Mouse (Mus musculus): Measurements from ENCODE around the gene Nms.
A peak's percentile ranks its signal among the peaks of the same experiment; 100 is the strongest.

Gene Nms

DNA sequence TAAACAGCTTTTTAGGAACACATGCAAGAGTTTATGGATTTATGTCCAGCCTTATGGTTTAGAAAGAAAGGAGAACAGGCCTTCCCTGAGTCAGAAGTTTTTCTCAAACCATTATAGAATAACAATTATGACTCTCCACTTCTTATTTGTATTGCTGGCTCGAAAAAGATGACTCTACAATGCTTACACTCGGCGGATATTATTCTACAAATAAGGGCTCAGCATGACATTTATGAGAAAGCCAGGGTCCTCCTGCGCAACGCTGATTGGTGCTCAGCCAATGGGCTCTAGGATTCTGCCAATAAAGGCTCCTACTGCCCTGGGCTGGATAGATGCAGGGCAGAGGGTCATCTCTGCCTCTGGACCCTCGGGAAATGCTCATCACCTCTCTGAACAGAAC lies at the start of gene Nms:
Nms (plus strand) TSS at position 301 of the 400 bp plus-strand sequence.
- no peak for DNase-seq (ENCODE audit: low read depth, low spot score)

- no peak for DNase-seq (ENCODE audit: low read depth, low spot score)
Observed at GRCm38 (mm10) chr1:38891444-38891843, 47.5 kb upstream of the Nms start.

DNA sequence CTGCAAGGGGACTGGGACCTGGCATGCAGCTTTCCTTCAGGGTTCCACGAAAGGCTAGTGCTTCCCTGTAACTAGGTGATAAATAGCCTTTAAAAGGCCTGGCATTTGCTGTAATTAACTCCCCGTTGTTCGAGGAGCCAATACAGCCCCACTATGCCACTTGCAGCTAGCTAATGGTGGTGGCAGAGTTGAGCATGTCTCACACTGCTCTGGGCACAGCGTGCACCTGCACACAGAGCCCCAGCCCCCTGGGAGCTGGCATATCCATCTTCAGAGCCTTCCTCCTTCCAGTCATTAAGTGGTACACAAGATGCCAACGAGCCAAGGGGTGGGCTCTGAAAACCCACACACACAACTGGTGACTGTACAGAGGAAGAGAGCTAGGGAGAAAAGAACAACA lies 45.9 kb upstream of the Nms start:
- no peak for DNase-seq (ENCODE audit: low read depth, low spot score)

- peak; percentile 77 for DNase-seq (ENCODE audit: low read depth, low spot score)
Observed at GRCm38 (mm10) chr1:38897431-38898248, 41.3 kb upstream of the Nms start, which contains the start of gene Chst10. TSS of gene Chst10 (minus strand) at chr1:38898161.

DNA sequence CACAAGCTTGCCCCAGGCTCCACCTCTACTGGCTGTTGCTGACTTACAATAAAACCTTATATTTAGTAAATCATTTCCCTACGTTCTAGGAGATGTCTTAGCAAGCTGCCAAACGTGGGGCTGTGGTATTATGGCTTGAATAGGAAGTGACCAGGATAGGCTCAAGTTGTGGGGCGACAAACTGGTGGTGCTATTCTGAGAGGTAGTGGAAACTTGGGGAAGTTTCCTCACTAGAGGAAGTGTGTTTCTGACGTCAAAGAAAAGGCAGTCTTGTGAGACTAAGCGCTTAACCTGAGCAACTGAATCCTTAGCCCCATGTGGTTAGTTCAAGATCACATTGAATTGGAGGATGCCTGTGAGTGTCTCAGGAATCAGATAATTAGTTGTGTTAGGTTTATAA lies 36.4 kb upstream of the Nms start:
- no peak for DNase-seq (ENCODE audit: low read depth, low spot score)

GRCm38 (mm10) chr1:38903985-38904384 lies 35.0 kb upstream of the Nms start:
- DNase-seq (ENCODE audit: low read depth, low spot score), result no peak

DNA sequence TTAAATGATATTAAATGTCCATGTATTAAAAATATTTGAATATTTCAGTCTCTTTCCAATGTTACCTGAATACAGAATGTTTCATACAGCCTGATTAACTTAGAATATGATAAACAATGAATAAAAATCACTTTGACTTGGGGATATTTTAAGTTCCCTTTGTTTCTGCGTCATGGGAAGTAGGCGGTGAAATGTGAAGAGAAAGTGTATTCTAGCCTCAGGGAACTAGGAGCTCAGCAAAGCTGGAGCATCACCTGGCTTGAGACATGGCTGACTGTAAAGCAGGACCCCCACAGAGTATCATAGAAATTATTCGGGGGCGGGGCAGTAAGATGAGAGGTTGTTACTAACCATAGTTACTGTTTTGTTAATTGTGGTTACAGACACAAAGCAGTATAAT lies 10.0 kb upstream of the Nms start:
- no peak for DNase-seq (ENCODE audit: low read depth, low spot score)

GRCm38 (mm10) chr1:38929468-38929867 lies 9.5 kb upstream of the Nms start:
- peak; percentile 51 for DNase-seq (ENCODE audit: low read depth, low spot score)

DNA sequence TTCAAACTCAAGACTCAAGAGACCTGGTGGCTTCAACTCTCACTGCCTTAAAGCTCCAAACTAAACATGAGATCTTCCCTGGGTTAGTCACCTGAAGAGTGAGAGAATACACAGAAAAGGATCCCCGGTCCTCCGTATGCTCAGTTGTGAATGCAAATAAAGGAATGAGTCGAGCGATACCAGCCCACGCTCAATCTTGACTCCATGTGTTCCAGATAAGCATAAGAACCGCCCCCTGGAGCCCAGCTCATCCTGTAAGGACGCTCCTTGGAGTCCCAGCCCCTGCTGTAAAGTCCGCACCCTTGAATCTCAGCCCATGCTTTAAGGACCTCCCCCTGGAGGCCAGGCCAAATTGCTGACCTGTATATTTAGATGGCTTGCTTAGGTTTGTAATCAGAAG lies 8.2 kb upstream of the Nms start:
- DNase-seq (ENCODE audit: low read depth, low spot score), result no peak

- DNase-seq (ENCODE audit: low read depth, low spot score), result no peak
Observed at GRCm38 (mm10) chr1:38934668-38935067, 4.3 kb upstream of the Nms start.

- no peak for DNase-seq (ENCODE audit: low read depth, low spot score)
Observed at GRCm38 (mm10) chr1:38936780-38937179, 2.2 kb upstream of the Nms start.

DNA sequence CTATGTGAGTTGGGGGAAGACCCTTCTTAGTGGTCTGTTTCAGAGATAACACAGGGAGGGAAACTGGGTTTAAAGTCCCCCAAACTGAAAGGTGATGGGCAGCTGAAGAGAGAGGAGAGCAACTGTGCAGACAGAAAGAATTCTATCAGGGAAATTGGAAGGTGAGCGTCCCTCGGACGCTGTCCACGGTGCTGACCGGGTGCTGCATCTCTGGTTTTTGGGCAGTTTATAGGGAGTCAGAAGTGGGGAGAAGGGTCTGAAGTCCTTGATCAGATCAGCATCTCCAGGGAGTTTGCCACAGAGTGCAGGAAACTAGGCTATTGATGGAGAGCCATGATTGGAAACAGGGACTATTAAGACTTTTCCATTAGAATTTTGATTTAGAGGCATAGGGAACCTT lies 659 bp downstream of the Nms start:
- DNase-seq (ENCODE audit: low read depth, low spot score), result no peak

DNA sequence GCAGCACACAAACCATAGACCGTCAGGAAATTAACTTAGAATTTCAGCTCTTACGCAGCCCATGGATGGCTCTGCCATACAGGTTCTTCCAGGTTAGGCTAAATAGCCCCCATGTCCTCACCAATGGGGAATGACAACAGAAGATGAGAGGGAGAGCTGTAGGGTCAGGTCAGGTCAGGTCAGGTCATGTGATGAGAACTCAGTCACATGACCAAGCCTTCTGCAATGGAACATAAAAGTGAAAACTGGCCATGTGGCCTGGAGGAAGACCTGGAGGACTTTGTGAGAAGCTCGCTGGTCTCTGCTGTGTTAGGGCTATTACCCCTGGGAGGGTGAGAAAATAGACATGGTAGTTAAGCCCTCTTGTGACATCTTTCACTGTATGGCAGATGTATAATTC lies 17.5 kb downstream of the Nms start:
- DNase-seq (ENCODE audit: low read depth, low spot score), result no peak

- no peak for DNase-seq (ENCODE audit: low read depth, low spot score)
Observed at GRCm38 (mm10) chr1:38969116-38969515, 30.2 kb downstream of the Nms start.

DNA sequence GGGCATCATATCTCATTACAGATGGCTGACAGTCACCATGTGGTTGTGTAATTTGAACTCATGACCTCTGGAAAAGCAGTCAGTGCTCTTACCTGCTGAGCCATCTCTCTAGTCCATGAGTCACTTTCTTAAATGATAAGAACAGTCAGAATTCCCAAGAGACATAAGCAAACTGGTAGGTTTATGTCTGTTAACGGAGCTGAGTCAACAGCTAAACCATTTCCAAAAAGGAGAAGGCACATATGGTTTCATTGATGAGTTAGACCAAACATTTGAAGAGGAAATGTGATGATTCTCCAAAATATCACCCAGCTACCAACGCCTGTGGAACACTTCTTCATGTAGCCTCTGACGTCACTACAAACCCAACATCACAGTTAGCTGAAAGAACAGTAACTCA lies 32.8 kb downstream of the Nms start:
- DNase-seq (ENCODE audit: low read depth, low spot score), result no peak

DNA sequence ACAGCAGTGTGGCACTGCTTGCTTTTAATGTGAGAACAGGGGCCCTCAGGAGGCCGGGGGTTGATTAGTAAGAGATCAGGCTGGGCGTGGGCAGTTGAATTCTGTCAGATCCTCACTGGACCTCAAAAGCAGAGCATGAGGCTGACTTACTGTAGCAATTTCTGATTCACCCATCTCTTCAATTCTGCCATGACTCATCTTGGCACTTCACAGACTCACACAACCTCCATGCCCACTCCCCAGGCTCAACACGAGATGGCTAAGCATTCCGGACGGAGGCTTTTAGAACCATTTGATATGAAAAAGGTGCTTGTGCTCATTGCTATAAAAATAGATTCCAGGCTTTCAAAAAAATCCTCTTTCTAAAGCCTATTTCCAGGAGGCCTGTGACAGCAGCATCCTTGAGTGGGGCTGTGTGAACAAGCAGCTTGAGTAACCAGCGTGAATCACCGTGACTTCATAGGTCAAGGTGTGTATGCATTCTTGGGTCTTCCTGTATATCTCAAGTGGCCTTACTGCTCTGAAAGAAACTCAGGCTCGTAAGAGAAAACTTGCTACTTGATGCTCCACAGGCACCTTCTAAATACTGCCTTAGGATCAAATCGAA lies 34.1 kb downstream of the Nms start:
- no peak for DNase-seq (ENCODE audit: low read depth, low spot score)

DNA sequence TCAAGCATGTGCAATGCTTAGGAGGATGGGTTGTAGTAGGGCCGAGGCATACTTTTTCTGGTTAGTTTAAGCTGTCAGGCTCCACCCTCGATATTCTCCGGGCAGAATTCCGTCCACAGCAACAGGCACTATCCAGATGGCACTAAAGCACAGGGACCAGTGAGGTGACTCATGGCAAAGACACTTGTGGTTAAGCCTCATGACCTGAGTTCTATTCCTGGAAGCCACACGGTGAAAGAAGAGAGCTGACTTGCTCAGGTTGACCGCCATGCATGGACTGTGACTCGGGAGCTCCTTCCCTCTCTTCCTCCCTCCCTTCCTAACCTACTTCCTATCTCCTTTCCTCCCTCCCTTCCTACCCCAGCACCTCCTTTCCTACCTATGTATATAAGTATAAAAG lies 41.0 kb downstream of the Nms start:
- DNase-seq (ENCODE audit: low read depth, low spot score), result no peak

- DNase-seq (ENCODE audit: low read depth, low spot score), result no peak
Observed at GRCm38 (mm10) chr1:38983870-38984269, 44.9 kb downstream of the Nms start.

DNA sequence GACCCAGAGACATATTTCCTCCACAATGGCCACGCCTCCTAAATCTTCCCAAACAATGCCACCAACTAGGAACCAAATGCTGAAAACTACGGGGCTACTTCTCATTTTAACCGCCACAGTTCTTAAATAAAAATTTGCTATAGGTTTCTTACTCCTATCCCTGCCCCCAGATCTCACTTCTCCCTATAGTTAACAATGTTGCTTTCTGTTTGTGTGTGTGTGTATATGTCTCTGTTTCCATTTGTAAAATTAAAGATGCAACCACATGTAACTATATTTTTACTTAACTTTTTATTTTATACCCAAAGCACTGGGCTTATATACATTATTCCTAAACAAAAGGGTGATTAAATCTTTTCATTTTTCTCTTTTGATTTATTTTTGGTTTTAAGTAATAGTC lies 46.4 kb downstream of the Nms start, which contains the start of gene Pdcl3:
Pdcl3 (plus strand) TSS at position 301 of the 400 bp plus-strand sequence.
- no peak for DNase-seq (ENCODE audit: low read depth, low spot score)

GRCm38 (mm10) chr1:38987080-38987864 lies 48.3 kb downstream of the Nms start:
- DNase-seq (ENCODE audit: low read depth, low spot score), result peak; percentile 90

DNA sequence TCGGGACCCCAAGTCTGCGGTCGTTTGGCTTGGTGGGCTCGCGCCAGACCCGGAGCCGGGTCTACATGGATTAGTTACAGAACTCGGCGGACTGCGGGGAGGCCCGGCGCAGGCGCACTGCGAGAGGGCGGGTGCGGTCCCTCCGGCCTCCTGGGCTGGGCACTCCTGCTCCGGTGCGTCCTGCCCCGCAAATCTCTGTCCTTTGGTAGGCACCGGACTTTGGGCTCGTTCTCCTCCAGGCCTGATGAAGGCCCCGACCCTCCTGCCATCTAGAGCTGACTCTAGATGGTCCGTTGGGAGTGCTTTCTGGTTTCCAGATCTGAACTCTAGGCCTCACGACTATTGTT lies 48.9 kb downstream of the Nms start:
- no peak for DNase-seq (ENCODE audit: low read depth, low spot score)

GRCm38 (mm10) chr1:38988357-38988756 lies 49.4 kb downstream of the Nms start:
- no peak for DNase-seq (ENCODE audit: low read depth, low spot score)

- no peak for DNase-seq (ENCODE audit: low read depth, low spot score)
Observed at GRCm38 (mm10) chr1:38992365-38992764, 53.4 kb downstream of the Nms start.
